Mouse (Mus musculus) right cerebral cortex, postnatal 36 days (tissue): ENCODE measurements at regions not wholly inside any gene's neighbourhood (a gene's known extent, or its start where the extent isn't known, plus 50 kb on each side); places are given as distances from the start of the nearest gene placed in this dataset.

Source experiments
- DNase-seq, 2 experiments: peaks; one replicate each; pipeline ENCODE4 v3.0.0; 2022; ENCODE audit warnings: low spot score in 2 of 2, mixed read lengths in 1 of 2

DNA sequence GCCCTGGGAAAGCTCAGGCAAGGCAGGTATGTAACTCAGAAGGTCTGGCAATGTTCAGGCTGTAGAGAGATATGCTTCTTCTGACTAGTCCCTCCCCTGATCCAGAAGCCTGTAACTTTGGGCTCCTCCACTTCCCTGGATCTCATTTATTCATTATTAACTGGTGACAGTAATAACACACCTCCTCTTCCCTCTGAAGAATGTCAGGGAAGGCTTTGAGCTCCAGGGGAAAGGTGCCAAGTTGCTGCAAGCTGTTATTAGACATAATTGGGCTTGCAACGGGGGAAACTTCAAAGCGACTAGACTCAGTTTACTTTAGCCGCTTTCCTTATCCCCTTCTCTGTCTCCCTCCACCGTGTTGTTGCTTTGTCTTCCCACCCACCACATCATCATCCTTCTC lies 75.6 kb upstream of the Tmprss2 start:
- no peak for DNase-seq

GRCm38 (mm10) chr16:97685603-97686285 lies 74.7 kb upstream of the Tmprss2 start:
- DNase-seq, result no peak

DNA sequence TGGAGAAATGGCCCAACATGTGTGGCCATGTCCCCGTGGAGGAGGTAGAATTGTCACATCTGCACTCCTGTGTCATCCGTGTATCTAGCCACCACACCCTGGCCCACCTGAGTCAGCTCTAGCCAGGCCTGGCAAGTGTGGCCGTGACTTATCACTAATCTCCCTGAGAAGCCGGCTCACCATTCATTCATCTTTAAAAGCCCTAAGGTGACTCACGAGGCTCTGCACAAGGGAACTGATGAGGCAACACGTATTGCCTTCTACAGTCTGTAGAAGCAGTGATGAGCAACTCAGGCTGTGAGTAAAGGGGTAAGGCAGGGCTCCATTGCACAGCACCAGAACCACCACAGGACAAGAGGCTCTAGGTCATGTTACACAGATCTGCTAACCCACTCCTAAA lies 70.2 kb upstream of the Tmprss2 start:
- DNase-seq, result no peak

- no peak for DNase-seq
Measured at GRCm38 (mm10) chr16:97679820-97680219, 68.8 kb upstream of the Tmprss2 start.

- DNase-seq, result no peak
Measured at GRCm38 (mm10) chr16:97679252-97679651, 68.3 kb upstream of the Tmprss2 start.

GRCm38 (mm10) chr16:97677621-97678020 lies 66.6 kb upstream of the Tmprss2 start:
- no peak for DNase-seq

- DNase-seq, result no peak
Measured at GRCm38 (mm10) chr16:97673576-97673975, 62.6 kb upstream of the Tmprss2 start.

- peak; percentile 14 to 16 for DNase-seq
Measured at GRCm38 (mm10) chr16:97670131-97671038, 59.4 kb upstream of the Tmprss2 start.

DNA sequence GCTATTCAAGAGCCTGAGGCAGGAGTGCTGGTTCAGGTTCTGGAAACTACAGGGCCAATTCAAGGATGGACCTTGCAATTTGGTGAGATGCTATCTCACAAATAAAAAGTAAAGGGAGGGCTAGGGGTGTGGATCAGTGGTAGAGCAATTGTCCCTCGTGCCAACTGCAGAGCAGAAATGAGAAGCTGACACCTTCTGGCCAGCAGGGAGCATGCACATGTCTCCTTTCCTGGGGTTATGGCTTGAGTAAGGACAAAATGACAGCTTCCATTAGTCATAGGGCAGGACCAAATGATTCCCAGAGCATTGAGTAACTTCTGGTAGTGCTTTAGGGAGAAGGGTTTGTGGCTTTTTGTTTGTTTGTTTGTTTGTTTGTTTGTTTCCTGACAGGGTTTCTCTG lies 56.5 kb upstream of the Tmprss2 start:
- DNase-seq, result no peak

DNA sequence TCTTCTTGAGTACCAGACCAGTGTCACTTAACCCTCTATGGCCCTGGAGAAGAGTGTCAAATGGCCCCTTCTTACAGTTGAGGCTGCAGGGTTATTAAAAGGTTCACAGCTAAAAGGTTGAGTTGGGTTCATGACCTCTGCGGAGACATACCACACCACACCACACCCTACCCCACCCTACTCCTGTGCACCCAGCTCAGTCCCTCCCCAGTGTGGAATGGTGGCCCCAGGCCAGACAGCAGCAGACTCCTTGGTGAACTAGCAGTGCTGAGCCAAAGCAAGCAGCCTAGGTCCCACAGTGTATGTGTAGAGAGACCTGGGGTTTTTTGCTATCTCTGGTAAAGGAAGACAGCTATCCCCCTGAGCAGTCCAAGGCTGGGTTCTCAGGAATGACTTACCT lies 54.5 kb upstream of the Tmprss2 start:
- DNase-seq, result no peak
